Mouse (Mus musculus): ENCODE measurements around the gene Olfr449.

The Olfr449 gene

DNA sequence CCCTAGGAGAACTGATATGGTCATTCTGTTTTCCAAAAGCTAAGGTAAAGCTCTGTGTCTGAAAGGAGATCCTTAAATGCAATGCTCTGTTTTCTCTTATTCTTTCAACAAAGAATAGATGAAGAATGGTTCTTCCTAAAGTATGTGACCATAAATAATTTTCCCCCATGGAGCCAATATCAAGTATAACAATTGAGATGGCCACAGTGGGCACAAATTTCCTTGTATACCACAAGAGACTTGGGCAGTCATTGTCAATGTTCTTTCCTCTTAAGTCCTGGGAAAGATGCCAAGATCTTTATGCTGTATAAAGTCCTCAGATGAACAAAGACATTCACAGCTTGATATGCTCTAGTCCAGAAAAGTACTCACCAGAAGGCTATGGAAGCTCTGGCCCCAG is at the start of gene Olfr449:
Gene Olfr449, plus strand, starts transcription at position 301 of the 400 bp plus-strand sequence.
- DNase-seq (ENCODE audit: low read depth in 2 of 2, low spot score in 2 of 2): no peak

DNA sequence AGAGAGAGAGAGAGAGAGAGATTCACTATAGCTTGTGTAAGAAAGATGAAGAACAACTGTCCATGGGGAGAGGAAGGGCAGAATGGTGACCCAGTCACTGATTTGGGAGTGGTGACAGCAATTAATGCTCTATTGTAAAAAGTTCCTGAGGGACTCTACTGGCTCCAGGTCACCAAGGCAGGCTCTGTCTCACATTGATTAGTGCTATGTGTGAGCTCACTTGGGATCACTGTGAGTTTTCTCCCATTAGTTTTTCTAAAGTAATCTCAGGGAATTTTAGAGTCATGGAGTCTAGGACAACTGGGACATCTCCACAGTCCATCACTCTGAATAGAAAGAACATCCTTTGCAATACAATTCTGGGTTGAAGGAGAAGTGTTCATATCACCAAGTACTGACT is 49.4 kb upstream of the Olfr449 start, which contains the start of gene Olfr452:
Gene Olfr452, plus strand, starts transcription at position 301 of the 400 bp plus-strand sequence.
- no peak for DNase-seq (ENCODE audit: low read depth in 2 of 2, low spot score in 2 of 2)

DNA sequence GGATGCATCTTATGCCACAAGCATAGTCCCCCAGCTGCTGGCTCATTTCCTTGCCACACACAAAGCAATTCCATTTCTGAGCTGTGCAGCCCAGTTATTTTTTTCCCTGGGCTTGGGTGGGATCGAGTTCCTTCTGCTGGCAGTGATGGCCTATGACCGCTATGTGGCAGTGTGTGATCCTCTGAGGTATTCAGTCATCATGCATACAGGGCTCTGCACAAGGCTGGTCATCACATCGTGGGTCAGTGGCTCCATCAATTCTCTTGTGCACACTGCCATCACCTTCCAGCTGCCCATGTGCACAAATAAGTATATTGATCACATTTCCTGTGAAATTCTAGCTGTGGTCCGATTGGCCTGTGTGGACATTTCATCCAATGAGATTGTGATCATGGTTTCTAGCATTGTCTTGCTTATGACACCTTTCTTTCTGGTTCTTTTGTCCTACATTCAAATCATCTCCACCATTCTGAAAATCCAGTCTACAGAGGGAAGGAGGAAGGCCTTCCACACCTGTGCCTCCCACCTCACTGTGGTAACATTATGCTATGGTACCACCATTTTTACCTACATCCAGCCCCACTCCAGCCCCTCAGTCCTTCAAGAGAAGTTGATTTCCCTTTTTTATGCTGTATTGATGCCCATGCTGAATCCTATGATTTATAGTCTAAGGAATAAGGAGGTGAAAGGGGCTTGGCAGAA is 43.8 kb upstream of the Olfr449 start:
- no peak for DNase-seq (ENCODE audit: low read depth in 2 of 2, low spot score in 2 of 2)

DNA sequence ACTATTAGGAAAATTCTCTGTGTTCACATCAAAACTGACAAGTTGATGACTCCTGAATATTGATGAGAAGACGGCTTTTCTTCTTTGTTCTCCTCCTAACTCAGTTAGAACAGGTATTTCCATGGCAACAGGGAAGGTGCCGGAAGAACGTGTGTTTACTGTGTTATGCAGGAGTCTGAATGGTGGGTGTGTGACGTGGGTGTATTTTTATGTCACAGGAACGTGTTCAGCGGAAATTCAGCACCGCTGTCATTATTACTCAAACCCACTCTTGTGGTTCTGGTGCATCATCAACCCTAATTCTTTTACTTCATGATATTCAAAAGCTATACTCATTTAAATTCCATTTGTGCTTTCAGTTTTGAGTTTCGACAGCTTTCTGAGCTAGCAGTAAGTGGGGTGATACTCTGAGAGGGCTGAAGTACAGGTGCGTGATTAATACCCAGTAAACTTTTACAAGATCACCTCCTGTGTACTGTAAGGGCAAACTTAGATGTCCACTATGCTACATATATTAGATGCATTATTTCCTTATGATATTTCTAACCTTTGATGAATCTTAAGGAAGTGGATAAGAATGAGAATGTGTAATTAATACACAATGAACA is 43.1 kb upstream of the Olfr449 start:
- DNase-seq (ENCODE audit: low read depth in 2 of 2, low spot score in 2 of 2): no peak

DNA sequence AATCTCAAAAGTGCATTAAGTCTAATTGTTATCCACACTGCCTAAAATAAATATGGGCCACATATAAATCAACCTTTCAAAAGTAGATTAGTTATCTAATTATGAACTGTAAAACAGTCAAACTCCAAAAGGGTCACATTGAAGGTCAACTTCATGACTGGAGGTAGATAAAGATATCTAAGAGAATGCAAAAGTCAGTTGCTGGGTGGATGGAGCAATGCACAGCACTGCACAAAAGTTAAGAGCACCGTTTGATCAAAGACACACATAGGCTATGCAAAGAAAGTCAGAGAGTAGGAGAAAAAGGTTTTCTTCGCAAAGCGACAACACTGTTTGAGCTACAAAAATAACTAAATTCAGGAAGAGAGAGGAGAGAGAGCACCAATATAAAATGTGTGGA is 39.2 kb upstream of the Olfr449 start:
- DNase-seq (ENCODE audit: low read depth in 2 of 2, low spot score in 2 of 2): no peak

DNA sequence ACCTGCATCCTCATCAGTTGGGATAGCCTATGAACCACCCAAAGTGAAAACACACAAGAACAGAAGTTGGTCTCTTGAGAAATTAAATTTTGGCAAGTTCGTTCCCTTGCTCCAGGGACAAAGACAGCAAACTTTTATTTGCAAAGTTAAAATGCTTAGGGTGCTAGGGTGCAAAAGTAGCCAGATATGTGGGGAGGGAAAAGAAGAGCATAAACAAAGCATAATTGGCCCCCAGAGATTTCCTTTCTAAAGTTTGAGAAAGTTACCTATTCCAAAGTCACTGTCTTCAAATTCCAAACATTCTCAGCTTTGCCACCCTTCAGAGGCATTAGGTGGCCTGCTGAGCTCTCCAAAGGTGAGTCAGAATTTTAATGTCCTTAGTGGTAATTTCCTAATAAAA is 22.5 kb upstream of the Olfr449 start, which contains the start of gene Olfr450:
Gene Olfr450, plus strand, starts transcription at position 301 of the 400 bp plus-strand sequence.
- no peak for DNase-seq (ENCODE audit: low read depth in 2 of 2, low spot score in 2 of 2)

DNA sequence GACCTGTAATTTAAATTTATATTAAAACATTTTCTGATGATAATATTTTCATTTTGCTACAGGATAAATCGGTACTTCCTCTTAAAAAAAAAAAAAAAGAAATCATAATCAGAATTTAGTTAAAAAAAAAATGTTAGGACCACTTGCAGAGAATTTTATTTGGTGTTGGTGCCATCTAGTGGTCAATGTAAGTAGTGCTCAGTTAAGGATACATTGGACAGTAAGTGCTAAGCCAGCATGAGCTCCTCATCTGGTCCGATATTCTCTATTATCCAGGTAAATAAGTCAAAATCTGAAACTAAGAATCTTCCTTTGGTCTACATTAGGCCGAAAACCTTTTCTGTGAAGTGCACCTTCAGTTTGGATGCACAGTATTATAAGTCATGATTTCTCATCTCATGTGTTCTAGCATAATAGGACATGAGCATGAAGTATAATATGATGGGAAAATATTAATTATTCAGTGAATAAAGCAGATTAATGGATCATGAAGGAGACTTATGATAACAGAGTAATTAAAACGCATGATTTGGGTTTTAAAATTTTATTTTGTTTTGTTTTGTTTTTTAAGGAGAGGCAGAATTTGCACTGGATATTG is 26.1 kb downstream of the Olfr449 start:
- DNase-seq (ENCODE audit: low read depth in 2 of 2, low spot score in 2 of 2): peak in 1 of 2 experiments; percentile 2

DNA sequence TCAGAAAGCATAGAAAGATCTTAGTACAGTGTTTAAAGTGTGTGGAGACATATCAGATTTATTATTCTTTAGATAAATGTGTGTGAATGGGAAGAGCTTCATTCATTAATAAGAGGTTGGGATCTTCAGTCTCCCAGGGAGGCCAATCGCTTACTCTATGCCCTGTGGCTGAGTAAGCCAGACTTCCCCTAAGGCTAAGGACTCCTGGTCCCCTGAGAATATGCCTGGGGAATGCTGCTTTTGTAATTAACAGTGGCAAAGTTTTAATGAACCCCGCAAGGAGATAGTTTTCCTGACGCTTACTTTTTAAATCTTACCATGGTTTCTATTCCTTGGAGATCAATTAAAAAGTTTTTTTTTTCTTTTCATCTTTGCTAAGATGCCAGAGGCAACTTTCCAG is 35.5 kb downstream of the Olfr449 start:
- no peak for DNase-seq (ENCODE audit: low read depth in 2 of 2, low spot score in 2 of 2)

DNA sequence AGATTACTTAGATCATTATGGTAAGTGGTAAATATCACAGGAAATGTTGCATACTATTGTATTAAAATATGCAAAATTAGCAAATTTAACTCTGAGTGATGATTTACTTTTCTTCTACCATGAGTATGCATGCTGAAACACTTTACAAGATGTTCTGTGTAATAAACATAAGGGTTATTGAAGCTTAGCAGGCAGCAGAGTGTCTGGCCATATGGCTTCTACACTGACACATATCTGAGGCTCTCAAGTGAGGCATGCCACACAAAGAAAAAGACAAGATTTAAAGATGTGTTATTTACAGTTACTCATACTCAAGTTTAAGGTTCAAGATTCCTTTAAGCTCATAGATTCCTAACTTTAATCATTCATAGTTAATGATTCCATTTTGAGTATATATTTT is 42.1 kb downstream of the Olfr449 start:
- no peak for DNase-seq (ENCODE audit: low read depth in 2 of 2, low spot score in 2 of 2)
